ENCODE assay signal across 7 mouse cellular contexts in the genomic region with DNA sequence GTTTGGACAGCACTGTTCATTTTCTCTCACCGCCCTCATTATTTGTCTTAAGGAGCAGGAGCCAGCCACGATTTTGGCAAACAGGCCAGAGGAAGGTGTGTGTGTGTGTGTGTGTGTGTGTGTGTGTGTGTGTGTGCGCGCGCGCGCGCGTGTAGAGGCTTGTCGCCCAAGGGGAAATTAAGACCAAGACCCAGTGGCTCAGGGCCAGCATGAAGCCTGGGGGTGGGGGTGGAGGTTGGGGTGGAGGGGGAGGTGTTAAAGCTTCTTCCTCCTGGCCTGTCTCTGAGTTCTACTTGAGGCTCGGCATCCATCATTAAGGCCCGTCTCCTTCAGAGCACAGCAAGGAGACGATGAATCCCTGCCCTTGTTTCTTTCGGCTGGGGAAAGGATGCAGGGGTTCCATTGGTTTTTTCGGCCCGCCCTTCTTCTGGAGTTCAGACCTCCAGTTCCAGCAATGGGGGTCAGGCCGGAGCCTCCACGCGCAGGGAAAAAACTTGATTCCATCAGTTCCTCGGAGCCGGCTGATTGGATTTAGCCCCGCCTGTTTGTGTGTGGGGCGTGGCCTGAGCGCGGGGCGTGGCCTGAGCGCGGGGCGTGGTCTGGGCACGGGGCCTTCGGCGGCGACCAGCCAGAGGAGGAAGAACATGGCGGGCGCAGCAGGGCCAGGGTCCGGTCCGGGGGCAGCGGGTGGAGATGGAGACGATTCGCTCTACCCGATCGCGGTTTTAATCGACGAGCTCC. TPM values are rescaled to one million over a fixed set of nuclear protein-coding genes. Genes with fewer than 3 reads are reported as not detected.
DNase-seq lines count a peak whose midpoint lies in the region; ATAC-seq lines count a peak whose summit lies in the region.

No protein-coding gene starts in this region.

- peak; percentile 90 for ATAC-seq in granulocyte monocyte progenitor cell, adult 5-6 weeks (replicated peaks; ENCODE audit: poor library complexity, severe bottlenecking)
- ATAC-seq in midbrain, embryonic 12.5 days (ENCODE audit: low FRiP score, low read depth) = peak; percentile 95

- H3K27ac ChIP-seq in embryonic facial prominence, embryonic 10.5 days (replicated peaks) = peak overlapping the region; percentile 94
- peak overlapping the region; percentile 97 for H3K27ac ChIP-seq in limb, embryonic 10.5 days
- peak overlapping the region; percentile 77 for H3K27ac ChIP-seq in midbrain, embryonic 12.5 days (replicated peaks)

- H3K4me2 ChIP-seq in midbrain, embryonic 12.5 days (replicated peaks) = peak overlapping the region; percentile 67

- no peaks in the 10 kb centered on the region for H3K27me3 ChIP-seq in embryonic facial prominence, embryonic 10.5 days (replicated peaks; ENCODE audit: low read depth, poor library complexity, severe bottlenecking)
- H3K27me3 ChIP-seq in limb, embryonic 10.5 days (ENCODE audit: low read depth, poor library complexity, severe bottlenecking) = no peaks in the 10 kb centered on the region
- H3K27me3 ChIP-seq in midbrain, embryonic 12.5 days = no peaks in the 10 kb centered on the region

- WGBS in embryonic facial prominence, embryonic 10.5 days = 1% methylated on average over 45 of the region's 45 CpGs
- 2% methylated on average over 45 of the region's 45 CpGs for WGBS in limb, embryonic 10.5 days
- WGBS in midbrain, embryonic 12.5 days = 1% methylated on average over 38 of the region's 45 CpGs

- H3K9ac ChIP-seq in midbrain, embryonic 12.5 days (replicated peaks) = peak overlapping the region; percentile 93

- H3K36me3 ChIP-seq in embryonic facial prominence, embryonic 10.5 days (replicated peaks) = peaks cover 30% of the 10 kb centered on the region
- H3K36me3 ChIP-seq in limb, embryonic 10.5 days = peaks cover 29% of the 10 kb centered on the region
- H3K36me3 ChIP-seq in midbrain, embryonic 12.5 days = peaks cover 27% of the 10 kb centered on the region

- peak overlapping the region; percentile 98 for H3K4me3 ChIP-seq in embryonic facial prominence, embryonic 10.5 days
- peak overlapping the region; percentile 99 for H3K4me3 ChIP-seq in limb, embryonic 10.5 days
- H3K4me3 ChIP-seq in midbrain, embryonic 12.5 days = peak overlapping the region; percentile 96

- H3K4me1 ChIP-seq in embryonic facial prominence, embryonic 10.5 days = peaks cover 34% of the 10 kb centered on the region
- peaks cover 37% of the 10 kb centered on the region for H3K4me1 ChIP-seq in limb, embryonic 10.5 days
- peaks cover 26% of the 10 kb centered on the region for H3K4me1 ChIP-seq in midbrain, embryonic 12.5 days

- peak; percentile 95 for DNase-seq in adrenal gland, postnatal 14 days
- DNase-seq in embryonic facial prominence, embryonic 10.5 days (ENCODE audit: low spot score) = peak; percentile 97
- DNase-seq in kidney, adult 11 months = peak; percentile 91
- peak; percentile 97 for DNase-seq in limb, embryonic 10.5 days (ENCODE audit: low spot score)
- DNase-seq in skeletal muscle tissue, adult 2 months (ENCODE audit: low read depth, low spot score) = peak; percentile 74

- H3K9me3 ChIP-seq in embryonic facial prominence, embryonic 10.5 days = no peaks in the 10 kb centered on the region
- no peaks in the 10 kb centered on the region for H3K9me3 ChIP-seq in limb, embryonic 10.5 days (replicated peaks)
- no peaks in the 10 kb centered on the region for H3K9me3 ChIP-seq in midbrain, embryonic 12.5 days

RNA-seq across cellular contexts. Expression of gene Ppp2r1b, which starts 11.4 kb away (rescaled TPM):
- total RNA-seq in adrenal gland, postnatal 14 days (2021) = 32.3 and 34.4 TPM in 2 replicates
- 162 and 178 TPM in 2 replicates for polyA plus RNA-seq in embryonic facial prominence, embryonic 10.5 days (2016; fragmentation: Nextera tagmentation; extraction: Ambion mirVana)
- 32.3 and 37.3 TPM in 2 replicates for total RNA-seq in granulocyte monocyte progenitor cell, adult 5-6 weeks (2014; fragmentation: Nextera tagmentation)
- total RNA-seq in granulocyte monocyte progenitor cell, adult 5-6 weeks (2017) = 42.6 and 42.8 TPM in 2 replicates
- 159 and 177 TPM in 2 replicates for polyA plus RNA-seq in limb, embryonic 10.5 days (2016; fragmentation: Nextera tagmentation; extraction: Ambion mirVana)
- 90.9 and 93.6 TPM in 2 replicates for polyA plus RNA-seq in midbrain, embryonic 12.5 days (2016; fragmentation: Nextera tagmentation; extraction: Ambion mirVana)

Comparison
In these comparisons a context has a peak if more than half of its experiments do, and no peak if none do; other contexts are left out.
1. Peak in every context shown above with its lines: DNase-seq, ATAC-seq, H3K4me3 ChIP-seq and H3K27ac ChIP-seq.